Mouse (Mus musculus): ENCODE data around the gene Trp53rkb. TPM values are rescaled to one million over a fixed set of nuclear protein-coding genes. Genes with fewer than 3 reads are reported as not detected.

The Trp53rkb gene
- polyA plus RNA-seq, 1 experiment from 2014 or later, result 8.9 TPM

DNA sequence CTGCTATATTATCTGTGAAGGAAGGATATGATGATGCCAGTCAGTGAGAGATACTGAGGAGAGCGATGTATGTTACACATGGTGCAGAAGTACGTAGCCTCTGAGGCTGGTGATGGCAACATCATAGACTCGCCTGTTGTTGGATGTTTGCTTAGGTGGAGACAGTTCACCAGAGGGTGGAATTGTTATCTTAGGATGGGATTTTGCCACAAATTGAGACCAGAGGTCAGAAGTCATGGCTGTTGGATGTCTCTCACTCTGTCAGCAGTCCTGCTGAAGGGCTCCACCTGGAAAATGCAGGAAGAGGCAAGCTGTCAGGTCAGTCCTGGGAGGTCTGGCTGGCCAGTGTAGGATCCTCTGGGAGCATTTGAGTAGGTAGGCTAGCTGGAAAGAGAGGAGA is 29.1 kb downstream of the Trp53rkb start:
- Histone ChIP-seq H3K4me3 (ENCODE audit: low read depth, low read length) (no peak overlapping the region), H3K9me3 (ENCODE audit: control insufficient read depth, low read length) (no peaks in the 10 kb centered on the region), H3K27ac (ENCODE audit: low read depth) (no peak overlapping the region), H3K36me3 (ENCODE audit: control insufficient read depth, insufficient read depth, low read length) (no peaks in the 10 kb centered on the region), H3K4me2 (ENCODE audit: low read length) (no peak overlapping the region), H3K4me1 (replicated peaks; ENCODE audit: control insufficient read depth, insufficient read depth, low read length) (peaks cover 9% of the 10 kb centered on the region; the same call in 1 of the 2 replicates), H3K9ac (ENCODE audit: low read length) (no peak overlapping the region), H3K27me3 (replicated peaks; ENCODE audit: control insufficient read depth, insufficient read depth, low read length) (no peaks in the 10 kb centered on the region)
- ATAC-seq (replicated peaks; ENCODE audit: low FRiP score, low TSS enrichment, low read depth) (no peak), DNase-seq (ENCODE audit: low spot score) (no peak)
- WGBS, result 87% methylated on average over 3 of the region's 3 CpGs

DNA sequence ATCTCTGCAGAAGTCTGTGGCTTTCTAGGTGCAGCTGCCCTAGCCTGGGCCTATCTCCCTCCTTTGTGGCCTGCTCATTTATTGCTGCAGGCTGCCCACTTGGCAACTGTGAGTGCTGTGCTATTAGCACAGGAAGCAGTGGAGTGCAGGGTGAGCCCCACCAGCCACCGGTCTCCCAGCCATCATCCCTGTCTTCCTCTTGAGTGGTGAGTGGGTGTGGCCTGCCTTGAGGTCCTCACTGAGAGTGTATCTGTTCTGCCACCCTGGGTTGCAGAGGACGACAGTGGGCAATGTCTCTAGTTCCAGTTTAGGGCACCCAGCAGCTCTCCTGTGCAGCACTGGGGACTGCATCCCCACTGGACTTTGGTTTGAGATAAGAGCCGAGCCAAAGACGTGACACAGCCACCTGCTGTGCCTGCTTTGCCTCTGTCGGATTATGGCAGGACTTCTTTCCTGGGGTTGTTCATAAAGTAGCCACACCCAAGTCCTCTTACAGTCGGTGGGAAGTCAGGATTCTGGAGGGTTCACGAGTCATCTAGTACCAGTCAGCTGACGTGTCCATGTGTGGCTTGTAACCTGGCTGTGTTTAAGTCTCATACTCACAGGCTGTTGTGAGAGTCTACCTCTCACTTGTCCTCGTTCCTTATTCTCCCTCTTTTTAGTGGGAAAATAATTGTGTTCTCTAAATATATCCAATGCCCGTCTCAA is 29.9 kb downstream of the Trp53rkb start:
- ATAC-seq (replicated peaks; ENCODE audit: low FRiP score, low TSS enrichment, low read depth), result peak; percentile 71; the same call in 1 of the 2 replicates
- H3K9ac ChIP-seq (ENCODE audit: low read length), result no peak overlapping the region
- H3K4me2 ChIP-seq (ENCODE audit: low read length), result no peak overlapping the region

DNA sequence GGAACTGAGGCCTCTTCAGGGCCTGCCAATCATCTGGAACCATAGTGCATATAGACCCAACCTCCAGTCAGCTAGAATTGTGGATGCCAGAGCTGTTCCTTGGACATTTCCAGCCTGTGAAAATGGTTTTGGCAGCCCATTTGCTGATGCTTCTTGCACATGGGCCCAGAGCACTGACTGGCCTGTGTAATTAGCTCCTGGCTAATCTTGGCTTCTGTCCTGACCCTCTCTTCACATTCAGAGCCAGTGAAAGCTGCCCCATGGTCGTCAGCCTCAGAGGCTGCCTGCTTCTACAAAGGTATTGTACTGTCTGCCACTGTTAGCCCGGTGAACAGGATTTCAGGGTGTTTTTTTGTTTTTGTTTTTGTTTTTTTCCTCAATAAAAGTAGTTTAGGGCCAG is 30.6 kb downstream of the Trp53rkb start:
- Histone ChIP-seq H3K4me2 (ENCODE audit: low read length) (no peak overlapping the region), H3K4me3 (ENCODE audit: low read depth, low read length) (no peak overlapping the region), H3K9me3 (ENCODE audit: control insufficient read depth, low read length) (no peaks in the 10 kb centered on the region), H3K9ac (ENCODE audit: low read length) (no peak overlapping the region), H3K27me3 (replicated peaks; ENCODE audit: control insufficient read depth, insufficient read depth, low read length) (no peaks in the 10 kb centered on the region), H3K4me1 (replicated peaks; ENCODE audit: control insufficient read depth, insufficient read depth, low read length) (peaks cover 9% of the 10 kb centered on the region; the same call in 1 of the 2 replicates), H3K36me3 (ENCODE audit: control insufficient read depth, insufficient read depth, low read length) (no peaks in the 10 kb centered on the region), H3K27ac (ENCODE audit: low read depth) (no peak overlapping the region)
- no peak for ATAC-seq (replicated peaks; ENCODE audit: low FRiP score, low TSS enrichment, low read depth)
- no peak for DNase-seq (ENCODE audit: low spot score)
- 75% methylated on average over 2 of the region's 2 CpGs for WGBS

More for the DNA sequence above, 29.9 kb downstream of the Trp53rkb start:
- DNase-seq (ENCODE audit: low spot score), result no peak
- peaks cover 9% of the 10 kb centered on the region; the same call in 1 of the 2 replicates for H3K4me1 ChIP-seq (replicated peaks; ENCODE audit: control insufficient read depth, insufficient read depth, low read length)
- no peaks in the 10 kb centered on the region for H3K9me3 ChIP-seq (ENCODE audit: control insufficient read depth, low read length)
- WGBS, result 61% methylated on average over 10 of the region's 10 CpGs
- H3K36me3 ChIP-seq (ENCODE audit: control insufficient read depth, insufficient read depth, low read length), result no peaks in the 10 kb centered on the region
- no peaks in the 10 kb centered on the region for H3K27me3 ChIP-seq (replicated peaks; ENCODE audit: control insufficient read depth, insufficient read depth, low read length)
- H3K27ac ChIP-seq (ENCODE audit: low read depth), result no peak overlapping the region
- no peak overlapping the region for H3K4me3 ChIP-seq (ENCODE audit: low read depth, low read length)

DNA sequence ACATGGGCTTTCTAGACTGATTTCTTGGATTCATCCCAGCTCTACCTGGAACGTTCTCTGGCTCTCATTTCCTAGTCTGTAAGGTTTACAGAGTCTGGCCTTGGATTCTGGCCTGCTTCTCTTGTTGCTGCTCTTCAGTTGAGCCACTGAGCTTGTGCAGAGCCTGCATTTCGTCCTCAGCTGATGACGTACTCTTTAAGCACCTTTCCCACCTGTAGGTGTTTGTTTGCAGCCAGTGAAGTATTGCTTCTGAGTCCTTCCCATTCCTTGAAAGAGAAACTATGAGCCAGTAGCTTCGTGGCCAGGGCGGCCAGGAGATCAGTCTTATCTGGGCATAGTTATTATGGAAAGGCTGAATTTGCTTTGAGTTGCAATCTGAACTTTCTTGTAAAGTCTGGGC is 32.1 kb downstream of the Trp53rkb start:
- no peaks in the 10 kb centered on the region for H3K36me3 ChIP-seq (ENCODE audit: control insufficient read depth, insufficient read depth, low read length)
- H3K27me3 ChIP-seq (replicated peaks; ENCODE audit: control insufficient read depth, insufficient read depth, low read length), result no peaks in the 10 kb centered on the region
- H3K27ac ChIP-seq (ENCODE audit: low read depth), result no peak overlapping the region
- H3K4me2 ChIP-seq (ENCODE audit: low read length), result no peak overlapping the region
- no peak overlapping the region for H3K4me3 ChIP-seq (ENCODE audit: low read depth, low read length)
- WGBS, result 84% methylated on average over 5 of the region's 5 CpGs
- peaks cover 9% of the 10 kb centered on the region; the same call in 1 of the 2 replicates for H3K4me1 ChIP-seq (replicated peaks; ENCODE audit: control insufficient read depth, insufficient read depth, low read length)
- H3K9me3 ChIP-seq (ENCODE audit: control insufficient read depth, low read length), result no peaks in the 10 kb centered on the region
- ATAC-seq (replicated peaks; ENCODE audit: low FRiP score, low TSS enrichment, low read depth) (no peak), DNase-seq (ENCODE audit: low spot score) (no peak)
- no peak overlapping the region for H3K9ac ChIP-seq (ENCODE audit: low read length)

GRCm38 (mm10) chr2:166824998-166825397 is 32.7 kb downstream of the Trp53rkb start:
- H3K4me3 ChIP-seq (ENCODE audit: low read depth, low read length), result no peak overlapping the region
- peaks cover 9% of the 10 kb centered on the region; the same call in 1 of the 2 replicates for H3K4me1 ChIP-seq (replicated peaks; ENCODE audit: control insufficient read depth, insufficient read depth, low read length)
- H3K9me3 ChIP-seq (ENCODE audit: control insufficient read depth, low read length), result no peaks in the 10 kb centered on the region
- no peaks in the 10 kb centered on the region for H3K27me3 ChIP-seq (replicated peaks; ENCODE audit: control insufficient read depth, insufficient read depth, low read length)
- no peak for DNase-seq (ENCODE audit: low spot score)
- no peak for ATAC-seq (replicated peaks; ENCODE audit: low FRiP score, low TSS enrichment, low read depth)
- H3K9ac ChIP-seq (ENCODE audit: low read length), result no peak overlapping the region
- H3K27ac ChIP-seq (ENCODE audit: low read depth), result no peak overlapping the region
- no peak overlapping the region for H3K4me2 ChIP-seq (ENCODE audit: low read length)
- no peaks in the 10 kb centered on the region for H3K36me3 ChIP-seq (ENCODE audit: control insufficient read depth, insufficient read depth, low read length)
- WGBS, result 86% methylated on average over 5 of the region's 5 CpGs

DNA sequence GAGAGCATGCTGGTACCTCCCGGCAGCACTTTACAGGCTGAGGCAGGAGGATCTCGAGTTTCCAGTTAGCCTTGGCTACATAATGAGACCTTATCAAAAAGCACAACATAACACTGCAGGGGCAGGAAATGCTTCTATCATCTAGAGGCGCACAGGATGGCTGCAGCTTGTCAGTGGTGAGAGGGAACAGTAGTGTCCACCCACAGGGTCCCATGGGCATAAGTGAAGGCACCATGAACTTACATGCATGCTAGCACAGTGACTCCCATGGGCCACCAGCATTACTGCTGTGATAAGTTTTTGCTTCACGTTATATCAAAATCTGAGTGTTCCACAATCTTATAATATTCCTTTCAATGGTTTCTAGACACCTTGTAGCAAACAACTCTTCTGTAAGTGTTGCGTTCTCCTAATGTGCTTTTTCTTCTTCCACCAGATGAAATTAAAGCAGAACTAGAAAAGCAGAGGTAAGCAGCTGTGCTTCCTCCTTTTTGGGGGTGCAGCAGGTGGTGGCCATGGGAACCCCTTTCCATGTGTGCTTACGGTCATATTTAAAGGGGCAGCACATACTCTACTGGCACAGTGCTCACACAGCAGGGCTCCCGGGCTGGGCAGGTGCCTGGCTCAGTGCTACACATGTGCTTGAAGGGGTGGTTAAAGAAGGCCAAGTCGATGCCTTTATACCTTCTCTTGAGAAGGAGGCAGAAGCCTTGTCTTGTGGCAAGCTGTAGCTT is 34.3 kb downstream of the Trp53rkb start:
- no peaks in the 10 kb centered on the region for H3K9me3 ChIP-seq (ENCODE audit: control insufficient read depth, low read length)
- H3K27me3 ChIP-seq (replicated peaks; ENCODE audit: control insufficient read depth, insufficient read depth, low read length), result no peaks in the 10 kb centered on the region
- no peak overlapping the region for H3K9ac ChIP-seq (ENCODE audit: low read length)
- H3K36me3 ChIP-seq (ENCODE audit: control insufficient read depth, insufficient read depth, low read length), result no peaks in the 10 kb centered on the region
- no peak for DNase-seq (ENCODE audit: low spot score)
- ATAC-seq (replicated peaks; ENCODE audit: low FRiP score, low TSS enrichment, low read depth), result no peak
- no peak overlapping the region for H3K4me2 ChIP-seq (ENCODE audit: low read length)
- WGBS, result 90% methylated on average over 8 of the region's 8 CpGs
- H3K4me1 ChIP-seq (replicated peaks; ENCODE audit: control insufficient read depth, insufficient read depth, low read length), result peaks cover 4% of the 10 kb centered on the region; the same call in 1 of the 2 replicates
- H3K4me3 ChIP-seq (ENCODE audit: low read depth, low read length), result no peak overlapping the region
- no peak overlapping the region for H3K27ac ChIP-seq (ENCODE audit: low read depth)

- Histone ChIP-seq H3K9me3 (ENCODE audit: control insufficient read depth, low read length) (no peaks in the 10 kb centered on the region), H3K27ac (ENCODE audit: low read depth) (no peak overlapping the region), H3K4me1 (replicated peaks; ENCODE audit: control insufficient read depth, insufficient read depth, low read length) (no peaks in the 10 kb centered on the region), H3K36me3 (ENCODE audit: control insufficient read depth, insufficient read depth, low read length) (no peaks in the 10 kb centered on the region), H3K4me2 (ENCODE audit: low read length) (no peak overlapping the region), H3K9ac (ENCODE audit: low read length) (no peak overlapping the region), H3K4me3 (ENCODE audit: low read depth, low read length) (no peak overlapping the region), H3K27me3 (replicated peaks; ENCODE audit: control insufficient read depth, insufficient read depth, low read length) (no peaks in the 10 kb centered on the region)
- DNase-seq (ENCODE audit: low spot score) (no peak), ATAC-seq (replicated peaks; ENCODE audit: low FRiP score, low TSS enrichment, low read depth) (no peak)
- WGBS, result 92% methylated on average over 12 of the region's 12 CpGs
These were observed 36.0 kb downstream of the Trp53rkb start for GRCm38 (mm10) chr2:166828306-166828705.

GRCm38 (mm10) chr2:166830350-166830749 is 38.0 kb downstream of the Trp53rkb start:
- Histone ChIP-seq H3K4me3 (ENCODE audit: low read depth, low read length) (no peak overlapping the region), H3K9me3 (ENCODE audit: control insufficient read depth, low read length) (no peaks in the 10 kb centered on the region), H3K27ac (ENCODE audit: low read depth) (no peak overlapping the region), H3K4me2 (ENCODE audit: low read length) (no peak overlapping the region), H3K36me3 (ENCODE audit: control insufficient read depth, insufficient read depth, low read length) (0 out of 2 replicates have a peak, but pooled peaks cover under 1% of the 10 kb centered on the region), H3K27me3 (replicated peaks; ENCODE audit: control insufficient read depth, insufficient read depth, low read length) (no peaks in the 10 kb centered on the region), H3K4me1 (replicated peaks; ENCODE audit: control insufficient read depth, insufficient read depth, low read length) (no peaks in the 10 kb centered on the region), H3K9ac (ENCODE audit: low read length) (no peak overlapping the region)
- DNase-seq (ENCODE audit: low spot score) (no peak), ATAC-seq (replicated peaks; ENCODE audit: low FRiP score, low TSS enrichment, low read depth) (no peak)
- 80% methylated on average over 5 of the region's 5 CpGs for WGBS

Measured in intestine, embryonic 14.5 days (tissue).